Comparison of ENCODE assay signal across 8 mouse cellular contexts in genomic region chr14:54864313-54865036, GRCm38 (mm10). TPM values are rescaled to one million over a fixed set of nuclear protein-coding genes. Genes with fewer than 3 reads are reported as not detected.
DNase-seq lines count a peak whose midpoint lies in the region; ATAC-seq and TF ChIP-seq lines count a peak whose summit lies in the region.

No protein-coding gene starts in this region.

- H3K4me3 ChIP-seq in kidney, adult 2 months (ENCODE audit: insufficient read depth, low read depth, low read length), result peak overlapping the region; percentile 84
- peak overlapping the region; percentile 84 for H3K4me3 ChIP-seq in hindbrain, embryonic 15.5 days
- H3K4me3 ChIP-seq in midbrain, embryonic 13.5 days (replicated peaks), result peak overlapping the region; percentile 62

- peak overlapping the region; percentile 81 for H3K4me2 ChIP-seq in hindbrain, embryonic 15.5 days
- H3K4me2 ChIP-seq in midbrain, embryonic 13.5 days (replicated peaks), result peak overlapping the region; percentile 74

- H3K4me1 ChIP-seq in kidney, adult 2 months (ENCODE audit: control insufficient read depth, insufficient read depth, low read length), result no peaks in the 10 kb centered on the region; the same call in 1 of the 2 replicates
- peaks cover 14% of the 10 kb centered on the region for H3K4me1 ChIP-seq in hindbrain, embryonic 15.5 days (replicated peaks)
- H3K4me1 ChIP-seq in midbrain, embryonic 13.5 days (replicated peaks), result peaks cover 11% of the 10 kb centered on the region

- H3K36me3 ChIP-seq in kidney, adult 2 months (ENCODE audit: control insufficient read depth, insufficient read depth, low read length), result no peaks in the 10 kb centered on the region
- H3K36me3 ChIP-seq in hindbrain, embryonic 15.5 days, result no peaks in the 10 kb centered on the region
- no peaks in the 10 kb centered on the region for H3K36me3 ChIP-seq in midbrain, embryonic 13.5 days

- no peak for DNase-seq in kidney, adult 2 months
- no peak for DNase-seq in kidney, postnatal 14 days
- peak; percentile 18 for DNase-seq in brain, embryonic 14.5 days (ENCODE audit: low read depth)
- no peak for DNase-seq in urinary bladder, postnatal 36 days (ENCODE audit: low spot score in 2 of 2)
- no peak for DNase-seq in spleen, adult 12 weeks (ENCODE audit: low spot score)
- no peak for DNase-seq in embryo, embryonic 9.5 days (ENCODE audit: extremely low spot score)

- H3K27me3 ChIP-seq in kidney, adult 2 months (replicated peaks; ENCODE audit: control insufficient read depth, insufficient read depth, low read length), result no peaks in the 10 kb centered on the region
- no peaks in the 10 kb centered on the region for H3K27me3 ChIP-seq in hindbrain, embryonic 15.5 days
- H3K27me3 ChIP-seq in midbrain, embryonic 13.5 days, result no peaks in the 10 kb centered on the region

- no peak for TF ChIP-seq CTCF in kidney, adult 2 months (conservative IDR thresholded peaks at IDR 0.05; ENCODE audit: insufficient read depth, insufficient read length, low read depth, low read length)
- TF ChIP-seq CTCF in brain, embryonic 14.5 days (IDR thresholded peaks at IDR 0.05; ENCODE audit: borderline replicate concordance, extremely low read depth, insufficient read depth, insufficient read length), result no peak

- ATAC-seq in hindbrain, embryonic 15.5 days (ENCODE audit: low FRiP score, low read depth), result no peak; the same call in 1 of the 2 replicates
- peak; percentile 12 for ATAC-seq in midbrain, embryonic 13.5 days

- TF ChIP-seq POLR2A in kidney, adult 2 months (IDR thresholded peaks at IDR 0.05; ENCODE audit: low read depth, low read length), result no peak
- no peak for TF ChIP-seq POLR2A in brain, embryonic 14.5 days (IDR thresholded peaks at IDR 0.05; ENCODE audit: borderline replicate concordance, extremely low read depth, insufficient read depth, insufficient read length, poor library complexity, severe bottlenecking)

- H3K27ac ChIP-seq in kidney, adult 2 months (ENCODE audit: insufficient read depth, low read depth, low read length), result peak overlapping the region; percentile 68; the same call in 1 of the 2 replicates
- H3K27ac ChIP-seq in hindbrain, embryonic 15.5 days (replicated peaks), result peak overlapping the region; percentile 85
- H3K27ac ChIP-seq in midbrain, embryonic 13.5 days, result peak overlapping the region; percentile 72

- H3K9ac ChIP-seq in hindbrain, embryonic 15.5 days, result peak overlapping the region; percentile 86
- peak overlapping the region; percentile 69 for H3K9ac ChIP-seq in midbrain, embryonic 13.5 days (replicated peaks)

- H3K9me3 ChIP-seq in hindbrain, embryonic 15.5 days, result no peaks in the 10 kb centered on the region
- H3K9me3 ChIP-seq in midbrain, embryonic 13.5 days, result no peaks in the 10 kb centered on the region

- WGBS in kidney, adult 2 months, result 14% methylated on average over 21 of the region's 21 CpGs
- WGBS in hindbrain, embryonic 15.5 days, result 16% methylated on average over 21 of the region's 21 CpGs
- 17% methylated on average over 21 of the region's 21 CpGs for WGBS in midbrain, embryonic 13.5 days

RNA-seq across cellular contexts. Expression of gene Homez, which starts 6.3 kb away (rescaled TPM):
- 9.2 and 9.6 TPM in 2 replicates for polyA plus RNA-seq in kidney, adult 2 months (2012; rRNA removed)
- 7.4 and 11.4 TPM in 2 replicates for polyA plus RNA-seq in brain, embryonic 14.5 days (2012; rRNA removed)
- 12.1 and 13.7 TPM in 2 replicates for polyA plus RNA-seq in hindbrain, embryonic 15.5 days (2015; fragmentation: Nextera tagmentation; extraction: Ambion mirVana)
- polyA plus RNA-seq in midbrain, embryonic 13.5 days (2015; fragmentation: Nextera tagmentation; extraction: Ambion mirVana), result 11.7 and 13.5 TPM in 2 replicates

RNA-seq across cellular contexts. Expression of gene Ppp1r3e, which starts 12.9 kb away (rescaled TPM):
- polyA plus RNA-seq in kidney, adult 2 months (2012; rRNA removed), result 21.0 and 23.5 TPM in 2 replicates
- 13.7 and 21.9 TPM in 2 replicates for polyA plus RNA-seq in brain, embryonic 14.5 days (2012; rRNA removed)
- polyA plus RNA-seq in hindbrain, embryonic 15.5 days (2015; fragmentation: Nextera tagmentation; extraction: Ambion mirVana), result 4.1 and 4.8 TPM in 2 replicates
- 0.98 and 2.2 TPM in 2 replicates for polyA plus RNA-seq in midbrain, embryonic 13.5 days (2015; fragmentation: Nextera tagmentation; extraction: Ambion mirVana)

RNA-seq across cellular contexts. Expression of gene Bcl2l2, which starts 18.7 kb away (rescaled TPM):
- 47.1 and 59.0 TPM in 2 replicates for polyA plus RNA-seq in kidney, adult 2 months (2012; rRNA removed)
- 39.5 and 47.2 TPM in 2 replicates for polyA plus RNA-seq in brain, embryonic 14.5 days (2012; rRNA removed)
- polyA plus RNA-seq in hindbrain, embryonic 15.5 days (2015; fragmentation: Nextera tagmentation; extraction: Ambion mirVana), result 3.2 and 4.3 TPM in 2 replicates
- polyA plus RNA-seq in midbrain, embryonic 13.5 days (2015; fragmentation: Nextera tagmentation; extraction: Ambion mirVana), result 4.4 and 4.9 TPM in 2 replicates

RNA-seq across cellular contexts. Expression of gene Gm20521, which starts 18.8 kb away (rescaled TPM):
- not detected in 2 replicates for polyA plus RNA-seq in kidney, adult 2 months (2012; rRNA removed)
- 0.12 and 1.3 TPM in 2 replicates for polyA plus RNA-seq in brain, embryonic 14.5 days (2012; rRNA removed)
- polyA plus RNA-seq in hindbrain, embryonic 15.5 days (2015; fragmentation: Nextera tagmentation; extraction: Ambion mirVana), result not detected in 2 replicates
- 0.18 TPM in 1 of 2 replicates, not detected in the other for polyA plus RNA-seq in midbrain, embryonic 13.5 days (2015; fragmentation: Nextera tagmentation; extraction: Ambion mirVana)

RNA-seq across cellular contexts. Expression of gene Pabpn1, which starts 27.8 kb away (rescaled TPM):
- polyA plus RNA-seq in kidney, adult 2 months (2012; rRNA removed), result 111 and 114 TPM in 2 replicates
- polyA plus RNA-seq in brain, embryonic 14.5 days (2012; rRNA removed), result 517 and 822 TPM in 2 replicates
- 161 and 162 TPM in 2 replicates for polyA plus RNA-seq in hindbrain, embryonic 15.5 days (2015; fragmentation: Nextera tagmentation; extraction: Ambion mirVana)
- 178 and 203 TPM in 2 replicates for polyA plus RNA-seq in midbrain, embryonic 13.5 days (2015; fragmentation: Nextera tagmentation; extraction: Ambion mirVana)
